Mouse (Mus musculus) cerebellum, adult 8-10 months (tissue): ENCODE results near the gene Trak1.
A peak's percentile ranks its signal among the peaks of the same experiment; 100 is the strongest.

Experiments used
- DNase-seq: peaks from one replicate; pipeline ENCODE4 v3.0.0; 2022

Trak1 gene

DNA sequence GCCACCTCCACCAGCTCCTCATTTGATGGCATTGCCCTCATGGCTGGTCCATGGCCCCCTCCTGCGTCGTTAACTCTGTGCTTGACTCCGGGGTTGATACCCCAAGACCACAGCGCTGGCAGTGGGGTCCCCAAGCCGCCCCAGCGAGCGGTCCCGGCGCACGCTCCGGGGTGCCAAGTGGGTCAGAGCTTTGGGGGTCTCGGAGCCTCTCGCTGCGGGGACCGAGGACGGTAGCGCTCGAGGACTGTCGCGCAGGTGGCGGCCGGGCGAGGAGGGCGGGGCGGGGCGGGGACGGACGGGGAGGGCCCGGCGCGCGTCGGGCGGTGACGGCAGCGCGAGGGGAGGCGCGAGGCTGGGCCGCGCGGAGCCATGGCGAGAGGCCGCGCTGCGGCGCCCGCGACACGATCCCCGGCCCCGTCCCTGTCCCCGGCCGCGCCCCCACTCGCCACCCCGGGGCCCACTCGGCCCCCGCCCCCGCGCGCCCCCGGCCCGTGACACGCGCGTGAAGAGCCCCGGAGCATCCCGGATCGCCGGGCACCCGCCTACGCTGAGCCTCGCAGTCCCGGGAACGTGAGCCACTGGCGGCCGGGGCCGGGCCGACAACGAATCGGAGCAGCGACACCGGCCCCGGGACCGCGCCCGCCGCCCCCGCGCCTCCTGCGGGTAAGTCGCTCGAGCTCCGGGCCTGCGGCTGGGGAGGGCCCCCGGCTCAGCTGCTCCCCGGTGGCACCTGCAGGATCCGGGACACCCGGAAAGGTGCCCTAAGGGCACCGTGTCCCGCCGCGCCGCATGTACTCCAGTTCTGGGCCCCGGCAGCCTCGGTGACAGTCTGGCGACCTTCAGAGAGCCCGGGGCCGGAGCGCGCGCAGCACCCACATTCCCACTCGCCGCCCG lies at the start of gene Trak1:
TSS of gene Trak1 (plus strand) at position 332 of the 894 bp plus-strand sequence.
- DNase-seq = peak; percentile 68

DNA sequence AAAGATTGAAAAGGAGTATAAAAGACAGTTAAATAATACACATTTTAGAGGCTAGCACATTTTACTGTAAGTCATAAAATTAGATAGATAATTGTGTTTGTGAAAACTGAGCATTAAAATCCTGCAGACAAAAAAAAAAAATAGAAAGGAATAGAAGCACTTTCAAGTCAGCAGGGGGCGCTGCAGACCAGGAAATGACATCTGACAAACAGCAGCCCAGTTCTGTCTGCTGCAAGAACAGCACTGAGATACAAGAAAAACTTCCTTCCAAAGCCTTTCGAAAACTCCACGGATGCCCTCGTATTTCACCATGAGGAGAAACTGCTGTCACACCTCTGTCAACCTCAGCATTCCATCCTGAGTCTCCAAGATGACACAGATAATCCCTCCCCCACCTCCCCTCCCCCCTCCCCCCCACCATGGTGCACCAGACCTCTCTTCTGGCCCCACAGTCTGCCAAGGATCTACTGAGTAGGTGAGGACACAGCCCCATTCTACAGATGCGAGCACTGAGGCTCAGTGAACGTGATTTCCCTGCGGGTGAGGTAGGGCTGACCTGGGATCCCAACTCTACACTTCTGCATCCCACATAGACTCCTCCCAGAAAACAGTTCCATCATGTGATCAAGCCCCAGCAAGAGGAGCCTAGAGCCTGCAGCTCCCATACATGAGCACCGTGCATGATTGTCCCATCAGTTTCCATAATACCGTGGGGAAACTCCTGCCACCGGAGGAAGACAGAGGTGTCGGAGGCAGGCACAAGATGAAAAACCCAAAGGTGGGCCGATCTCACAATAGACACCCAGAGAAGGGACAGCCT lies 49.1 kb upstream of the Trak1 start:
- peak; percentile 81 for DNase-seq

DNA sequence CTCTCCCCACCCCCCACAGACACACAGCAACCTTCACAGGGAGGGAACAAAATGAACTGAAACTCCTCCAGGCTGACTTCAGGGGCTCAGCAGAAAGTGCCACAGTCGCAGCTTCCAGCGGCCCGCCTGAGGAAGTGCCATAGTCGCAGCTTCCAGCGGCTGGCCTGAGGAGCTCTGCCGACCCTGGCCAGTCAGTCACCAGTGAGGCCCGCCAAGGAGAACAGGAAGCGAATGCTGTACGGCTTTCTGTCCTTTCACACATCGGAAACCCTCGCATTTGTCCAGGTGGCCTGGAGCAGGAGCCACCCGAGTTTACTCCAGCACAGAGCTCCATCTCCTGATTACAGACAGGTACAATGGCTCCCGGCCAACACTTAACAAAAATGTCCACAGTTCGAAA lies 47.5 kb upstream of the Trak1 start:
- DNase-seq = no peak

DNA sequence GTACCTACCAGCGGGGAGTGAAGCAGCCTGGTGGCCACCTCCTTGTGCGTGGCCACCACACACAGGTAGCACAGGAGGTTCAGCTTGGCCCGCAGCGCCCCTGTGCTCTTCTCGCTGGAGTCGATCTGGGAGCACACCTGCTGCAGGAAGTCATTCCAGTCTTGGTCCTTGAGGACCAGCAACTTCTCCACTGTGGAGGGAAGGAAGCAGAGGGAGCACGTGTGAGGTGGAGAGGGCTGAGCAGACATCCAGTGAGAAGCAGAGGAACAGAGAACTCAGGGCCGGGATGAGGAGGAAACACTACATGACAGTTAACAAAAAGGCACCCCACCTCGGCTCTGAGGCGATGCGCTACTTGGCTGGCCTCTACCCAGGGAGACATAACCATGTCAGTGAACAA lies 46.4 kb upstream of the Trak1 start:
- no peak for DNase-seq

DNA sequence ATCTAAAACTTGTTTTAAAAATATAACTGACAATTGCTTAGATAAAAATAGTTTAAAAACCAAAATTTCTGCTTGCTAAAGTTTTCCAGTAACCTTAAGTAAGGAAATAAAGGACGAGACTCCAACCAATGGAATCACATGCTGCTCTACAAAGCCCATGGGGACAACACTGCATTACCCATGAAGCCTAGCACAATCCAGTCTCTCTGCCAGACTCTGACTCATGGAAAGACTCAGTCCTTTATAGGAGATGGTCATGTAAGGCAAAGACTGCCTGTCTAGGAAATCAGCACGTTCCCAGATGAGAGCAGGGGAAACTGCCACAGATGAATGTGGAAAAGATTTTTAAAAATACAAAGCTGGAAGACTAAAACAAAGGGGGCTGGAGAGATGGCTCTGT lies 43.3 kb upstream of the Trak1 start:
- no peak for DNase-seq

DNA sequence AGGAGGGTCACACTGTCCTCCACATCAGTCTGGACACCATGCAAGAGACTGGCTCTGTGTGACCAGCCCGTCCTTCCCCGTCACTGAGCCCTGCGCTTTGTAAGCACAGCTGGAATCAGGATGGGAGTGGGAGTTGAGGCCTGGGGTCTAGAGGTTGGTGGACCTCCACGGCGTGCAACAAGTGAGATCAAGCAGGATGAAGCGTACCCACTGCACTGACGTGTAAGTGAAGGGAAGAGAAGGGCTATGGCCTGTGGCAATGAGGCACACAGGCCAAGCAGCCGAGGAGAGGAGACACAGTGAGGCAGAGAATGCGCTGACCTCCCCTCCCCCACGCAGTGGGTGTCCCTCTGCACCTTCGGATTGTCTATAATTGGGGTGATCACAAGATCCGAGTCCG lies 42.5 kb upstream of the Trak1 start:
- no peak for DNase-seq

DNA sequence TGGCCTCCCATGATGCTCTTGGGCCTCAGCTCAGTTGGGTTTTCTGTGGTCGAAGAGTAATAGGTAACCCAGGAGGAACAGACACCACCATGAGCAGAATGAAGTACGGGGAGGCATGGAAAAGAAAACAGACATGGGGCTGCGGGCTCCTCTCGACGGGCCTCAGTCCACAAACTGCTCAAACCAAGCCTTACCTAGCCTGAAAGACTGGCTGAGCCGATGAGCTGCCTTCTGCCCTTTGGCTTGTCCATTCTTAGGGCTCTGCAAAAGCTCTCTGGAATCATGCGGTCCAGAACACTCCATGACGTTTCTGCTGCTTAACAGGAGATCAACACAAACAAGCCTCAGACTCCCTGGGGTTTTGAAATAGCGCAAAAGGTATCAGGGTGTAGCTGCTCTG lies 40.2 kb upstream of the Trak1 start:
- no peak for DNase-seq

DNA sequence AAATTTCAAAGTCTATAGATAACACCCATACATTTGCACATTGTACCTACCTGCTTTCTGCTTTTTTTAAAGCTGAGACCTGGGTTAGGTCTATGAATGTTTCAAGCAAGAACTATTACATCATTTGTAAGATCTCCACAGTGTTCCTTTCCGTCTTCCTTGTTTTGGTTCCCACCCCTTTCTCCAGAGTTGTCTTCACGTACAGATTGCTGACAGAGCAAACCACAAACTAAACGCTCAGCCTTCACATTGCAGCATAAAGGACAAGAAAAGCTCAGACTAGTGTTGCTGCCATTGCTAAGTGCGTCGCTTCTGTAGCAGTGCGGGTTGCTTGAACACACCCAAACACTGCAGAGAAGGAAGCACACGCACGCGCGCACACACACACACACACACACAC lies 32.0 kb upstream of the Trak1 start:
- DNase-seq = no peak

DNA sequence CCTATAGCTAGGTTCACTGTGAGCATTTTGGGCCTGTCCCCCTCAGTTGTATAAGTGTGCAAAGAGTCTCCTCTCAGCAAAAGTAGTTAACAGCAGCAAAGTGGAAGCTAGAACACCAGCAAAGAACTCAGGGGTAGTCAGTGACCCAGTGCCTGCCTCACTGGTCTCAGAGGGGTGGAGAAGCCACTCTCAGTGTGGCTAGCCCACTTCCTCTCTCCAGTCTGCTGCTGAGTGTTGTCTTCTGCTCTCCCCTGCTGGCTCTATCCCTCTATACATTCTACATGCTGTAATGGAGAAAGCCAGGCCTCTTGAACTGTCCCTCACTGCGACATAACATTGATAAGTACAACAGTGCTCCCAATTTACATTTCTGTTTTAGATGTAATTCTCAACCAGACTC lies 26.2 kb upstream of the Trak1 start:
- no peak for DNase-seq

DNA sequence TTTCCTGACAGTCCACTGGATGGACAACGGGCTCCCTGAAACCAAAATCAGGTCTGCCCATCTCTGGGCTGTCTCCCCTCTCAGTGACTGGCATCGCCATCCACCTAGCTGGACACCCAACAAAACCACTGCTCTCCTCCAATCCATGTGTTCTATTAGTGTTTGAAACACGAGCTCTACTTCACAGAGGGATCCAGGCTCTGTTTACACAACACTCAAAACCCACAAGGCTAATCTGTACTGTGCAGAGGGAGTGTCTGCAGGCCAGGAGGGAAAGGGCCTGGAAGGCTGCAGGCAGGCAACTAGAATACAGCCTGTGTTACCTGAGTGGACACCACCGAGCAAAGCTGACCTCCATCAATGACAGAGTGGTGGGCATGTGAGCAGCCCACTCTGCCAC lies 25.7 kb upstream of the Trak1 start:
- no peak for DNase-seq

DNA sequence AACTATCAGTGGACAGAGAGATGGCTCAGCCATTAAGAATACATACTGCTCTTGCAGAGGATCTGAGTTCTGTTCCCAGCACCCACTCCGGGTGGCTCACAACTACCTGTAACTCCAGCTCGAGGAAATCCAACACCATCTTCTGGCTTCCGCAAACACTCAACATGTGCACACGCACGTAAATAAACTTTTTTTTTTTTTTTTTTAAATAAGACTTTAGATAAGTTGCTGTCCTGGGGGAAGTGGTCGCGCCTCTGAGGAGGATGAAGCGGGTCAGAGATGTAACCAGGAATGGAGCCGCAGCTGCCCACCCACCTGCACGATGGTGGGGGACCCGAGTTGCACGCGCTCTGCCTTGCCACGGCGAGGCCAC lies 20.6 kb upstream of the Trak1 start:
- DNase-seq = no peak

DNA sequence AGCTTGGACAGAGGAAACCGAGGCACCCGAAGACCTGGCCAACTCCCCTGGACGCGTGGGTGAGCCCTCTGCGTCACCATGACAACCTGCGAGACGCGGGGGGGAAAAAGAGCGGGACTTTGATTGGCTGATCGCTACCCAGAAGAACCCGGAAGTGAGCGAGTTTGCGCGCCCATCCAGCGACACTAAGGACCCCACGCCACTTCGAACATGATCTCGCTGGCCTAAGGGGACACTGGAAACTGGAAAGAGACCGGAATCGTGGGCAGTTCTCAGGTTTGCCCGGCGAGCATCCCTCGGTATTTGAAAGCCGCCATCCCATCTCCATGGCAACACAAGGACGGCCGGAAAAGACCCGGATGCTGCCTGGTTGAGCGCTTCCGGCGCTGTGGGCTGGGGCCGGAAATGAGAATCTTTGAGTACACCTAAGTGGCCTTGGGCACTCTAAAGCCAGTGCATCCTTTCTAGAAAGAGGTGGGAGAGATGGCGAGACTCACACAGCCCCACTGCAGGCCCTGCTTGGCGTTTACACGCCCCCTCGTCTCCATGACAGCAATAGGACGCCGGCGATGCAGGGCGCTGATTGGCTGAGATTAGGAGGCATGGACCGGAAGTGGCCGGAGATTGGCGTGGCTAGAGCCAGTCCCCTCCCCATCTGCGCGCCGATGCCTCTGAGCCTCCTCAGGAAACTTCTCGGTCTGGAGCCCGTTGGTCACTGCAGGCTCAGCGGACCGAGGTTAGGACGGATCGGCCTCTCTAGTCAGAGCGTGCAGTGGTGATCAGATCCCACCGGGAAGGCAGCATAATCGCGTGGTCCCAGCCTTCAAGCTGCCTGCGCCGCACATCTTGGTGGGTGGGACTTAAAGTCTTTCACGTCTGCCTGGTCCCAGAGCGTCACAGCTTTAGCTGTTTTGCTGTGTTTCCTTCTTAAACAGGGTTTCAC lies 19.9 kb upstream of the Trak1 start, which contains the start of gene Ulk4:
TSS of gene Ulk4 (minus strand) at position 80 of the 943 bp plus-strand sequence.
- DNase-seq = peak; percentile 97

DNA sequence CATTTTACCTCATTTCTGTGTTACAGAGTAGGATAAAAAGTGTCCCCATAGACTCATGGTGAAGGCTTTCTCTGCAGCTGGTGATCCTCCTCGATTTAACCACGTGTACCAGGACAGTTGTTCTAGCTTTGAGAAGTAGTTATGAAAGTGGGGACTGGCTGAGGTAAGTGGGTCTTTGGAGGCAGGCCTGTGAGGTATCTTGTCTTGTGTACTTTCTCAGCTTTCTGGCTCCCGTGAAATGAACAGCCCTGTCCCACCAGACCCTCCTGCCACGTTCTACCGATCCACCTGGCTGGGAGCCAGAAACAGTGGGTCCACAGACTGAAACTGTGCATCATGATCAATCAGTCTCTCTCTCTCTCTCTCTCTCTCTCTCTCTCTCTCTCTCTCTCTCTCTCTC lies 18.1 kb upstream of the Trak1 start:
- DNase-seq = no peak

DNA sequence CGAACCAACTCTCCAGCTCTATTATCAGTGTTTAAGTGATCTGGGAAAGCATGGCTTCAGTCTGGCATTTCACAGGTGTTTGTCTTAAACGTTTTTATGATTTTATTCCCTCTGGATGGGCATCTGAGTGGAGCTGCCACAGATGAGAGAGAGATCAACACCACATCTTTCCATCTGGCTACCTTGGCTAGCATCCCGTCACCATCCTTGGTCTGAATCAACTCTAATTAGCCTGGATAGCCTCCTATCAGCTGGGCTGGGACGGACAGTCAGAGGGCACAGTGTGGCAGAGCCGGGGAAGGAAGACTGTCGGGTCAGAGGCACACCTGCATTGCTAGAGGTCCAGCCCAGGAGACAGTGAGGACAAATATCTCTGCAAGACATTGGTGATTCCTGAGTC lies 15.4 kb upstream of the Trak1 start:
- DNase-seq = no peak

DNA sequence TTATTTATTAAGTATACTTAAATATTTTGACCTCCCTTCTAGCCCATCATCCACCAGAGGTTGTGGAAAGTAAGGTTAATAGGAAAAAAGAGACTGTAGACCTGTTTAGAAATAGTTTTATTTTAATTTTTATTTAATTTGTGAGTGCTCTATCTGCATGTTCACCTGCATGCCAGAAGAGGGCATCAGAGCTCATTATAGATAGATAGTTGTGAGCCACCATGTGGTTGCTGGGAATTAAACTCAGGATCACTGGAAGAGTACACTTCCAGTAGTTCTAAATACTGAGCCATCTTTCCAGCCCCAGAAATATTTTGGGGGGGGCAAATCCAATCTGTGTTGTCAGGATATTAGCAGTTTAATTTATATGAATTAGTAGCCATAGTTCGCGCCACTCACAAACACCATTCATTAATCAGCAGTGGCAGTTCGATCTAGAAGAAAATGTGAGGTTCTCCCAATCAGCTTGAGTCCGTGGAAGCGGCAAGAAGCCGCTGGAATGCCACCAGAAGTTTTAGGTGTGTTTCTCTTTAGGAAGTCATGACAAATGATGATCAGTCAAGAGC lies 13.6 kb upstream of the Trak1 start:
- DNase-seq = no peak

DNA sequence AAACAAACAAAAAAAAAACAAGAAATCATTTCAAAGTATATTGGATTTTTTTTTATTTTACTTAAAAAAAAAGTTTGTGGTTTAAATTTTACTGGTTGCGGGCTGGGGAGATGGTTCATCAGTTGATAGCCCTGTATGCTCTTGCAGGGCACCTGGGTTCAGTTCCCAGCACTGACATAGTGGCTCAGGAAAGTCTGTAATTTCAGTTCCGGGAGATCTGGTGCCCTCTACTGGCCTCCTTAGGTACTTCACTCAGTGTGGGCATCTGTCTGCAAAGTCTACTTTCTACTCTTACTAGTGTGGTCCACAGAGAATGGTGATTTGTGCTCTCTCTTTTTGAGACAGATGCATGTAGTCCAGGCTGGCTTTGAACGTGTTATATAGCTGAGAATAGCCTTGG lies 12.9 kb upstream of the Trak1 start:
- no peak for DNase-seq

DNA sequence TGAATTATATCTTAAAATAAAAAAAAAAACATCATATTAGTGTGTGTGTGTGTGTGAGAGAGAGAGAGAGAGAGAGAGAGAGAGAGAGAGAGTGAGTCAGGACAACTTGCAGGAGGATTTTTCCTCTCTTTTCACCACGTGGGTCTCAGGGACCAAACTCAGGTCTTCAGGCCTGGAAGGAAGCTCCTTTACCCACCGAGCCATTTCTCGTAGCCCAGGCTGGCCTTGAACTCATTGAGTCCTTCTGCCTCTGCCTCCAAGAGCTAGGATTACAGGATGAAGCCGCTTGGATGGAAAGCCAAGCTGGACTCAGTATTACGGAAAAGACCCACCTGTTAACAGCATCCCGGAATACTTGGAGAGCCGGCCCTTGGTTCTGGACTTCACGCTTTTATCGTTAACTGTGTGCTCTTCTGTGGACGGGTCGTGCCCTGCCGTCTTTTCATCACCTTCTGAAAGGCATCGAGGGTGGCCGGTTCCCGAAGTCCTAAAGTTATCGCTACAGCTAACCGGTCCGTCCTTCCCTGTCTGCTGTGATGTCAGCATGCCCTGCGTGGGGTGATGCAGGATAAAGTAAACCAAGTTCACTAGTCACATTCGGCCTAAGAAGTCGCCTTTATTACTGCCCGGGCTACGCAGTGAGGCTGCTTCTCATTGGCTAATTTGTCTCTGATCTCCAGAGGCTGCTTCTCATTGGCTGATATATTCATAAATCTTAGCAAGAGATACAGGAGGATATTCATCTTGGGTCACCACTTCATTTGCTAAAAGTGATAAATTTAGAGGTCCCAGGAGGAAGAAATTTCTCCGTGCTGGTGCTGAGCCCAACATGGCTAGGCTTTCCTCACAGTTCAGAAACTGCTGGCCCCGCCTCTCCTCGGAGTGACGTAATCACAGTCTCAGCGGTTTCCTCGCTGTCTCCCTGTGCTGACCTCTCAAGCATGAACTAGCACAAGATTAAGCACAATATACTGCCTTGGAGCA lies 11.7 kb upstream of the Trak1 start:
- DNase-seq = no peak

DNA sequence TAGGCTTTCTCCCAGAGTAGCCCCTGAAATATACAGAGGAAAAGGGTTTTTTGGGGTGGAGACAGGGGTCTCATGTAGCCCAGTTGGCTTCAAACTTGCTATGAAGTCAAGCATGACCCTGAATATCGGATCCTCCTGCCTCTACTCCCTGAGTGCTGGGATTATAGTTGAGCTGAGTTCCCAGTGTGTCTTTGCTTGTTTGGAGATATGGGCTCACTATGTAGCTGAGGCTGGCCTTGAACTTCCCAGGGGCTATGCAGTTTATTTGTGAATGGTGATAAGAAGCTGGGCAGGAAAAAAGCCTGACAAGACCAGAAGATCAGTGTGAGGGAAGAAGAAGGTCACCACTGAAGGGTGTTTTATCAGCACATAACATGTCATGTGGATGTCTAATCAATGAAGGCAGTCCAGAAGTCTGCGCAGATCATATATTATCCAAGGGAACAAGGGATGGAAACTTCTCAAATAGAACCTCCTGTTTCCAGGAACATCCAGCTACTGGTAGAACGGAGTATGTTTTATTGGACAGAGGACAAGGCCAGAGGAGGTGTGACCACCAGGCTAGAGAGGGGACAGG lies 10.9 kb upstream of the Trak1 start:
- no peak for DNase-seq

DNA sequence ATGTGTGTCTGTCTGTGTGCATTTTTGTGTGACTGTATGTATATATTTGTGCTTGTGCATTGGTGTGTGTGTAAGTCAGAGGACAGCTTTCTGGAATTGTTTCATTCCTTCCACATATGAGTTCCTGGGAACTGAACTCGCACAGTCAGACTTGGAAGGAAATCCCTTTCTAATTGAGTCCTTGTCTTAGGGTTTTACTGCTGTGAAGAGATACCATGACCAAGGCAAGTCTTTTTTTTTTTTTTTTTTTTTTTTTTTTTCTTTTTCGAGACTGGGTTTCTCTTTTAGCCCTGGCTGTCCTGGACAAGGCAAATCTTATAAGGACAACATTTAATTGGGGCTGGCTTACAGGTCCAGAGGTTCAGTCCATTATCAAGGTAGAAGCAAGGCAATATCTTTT lies 6.0 kb upstream of the Trak1 start:
- DNase-seq = no peak

DNA sequence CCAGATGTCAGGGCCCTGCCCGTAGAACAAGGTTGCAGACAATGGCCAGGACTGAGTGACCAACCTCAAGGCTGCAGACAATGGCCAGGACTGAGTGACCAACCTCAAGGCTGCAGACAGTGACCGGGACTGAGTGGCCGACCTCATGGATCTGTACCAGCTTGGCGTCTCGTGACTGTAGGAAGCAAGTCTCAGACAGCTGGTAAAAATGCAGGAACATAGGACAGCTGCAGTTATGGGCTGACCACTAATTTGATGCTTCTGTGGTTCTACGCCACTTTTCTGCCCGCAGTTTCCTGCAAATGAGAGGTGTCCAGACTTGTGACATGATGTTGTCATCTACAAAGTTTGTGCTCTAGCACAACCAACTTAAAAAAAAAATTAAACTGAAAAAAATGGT lies 4.1 kb upstream of the Trak1 start:
- no peak for DNase-seq

DNA sequence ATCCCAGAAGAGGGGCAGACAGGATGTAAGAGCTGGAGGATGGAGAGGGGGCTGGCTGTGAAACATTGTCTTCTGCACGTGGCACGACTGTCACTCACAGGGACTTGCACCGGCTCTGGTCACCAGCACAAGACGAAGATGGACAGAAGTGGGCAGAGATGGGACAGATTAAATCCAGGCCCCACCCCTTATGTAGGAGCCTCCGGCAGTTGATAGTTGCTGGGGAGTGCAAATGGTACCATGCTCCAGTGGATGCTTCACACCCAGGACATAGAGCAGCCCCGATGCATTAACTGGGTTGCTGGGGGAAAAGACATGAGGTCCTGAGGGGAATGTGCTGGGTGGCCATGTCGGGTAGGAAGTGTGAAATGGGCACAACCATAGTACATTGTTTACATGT lies 2.1 kb upstream of the Trak1 start:
- DNase-seq = no peak
